Mouse (Mus musculus): ENCODE measurements around the gene Zfp526. TPM values are rescaled to one million over a fixed set of nuclear protein-coding genes. Genes with fewer than 3 reads are reported as not detected.

The Zfp526 gene
- total and polyA plus RNA-seq, 3 experiments: 2.2 to 7.0 (median 6.5) TPM

- no peaks in the 10 kb centered on the region for H3K9me3 ChIP-seq (replicated peaks; ENCODE audit: low read length)
- peaks cover 30 to 54% of the 10 kb centered on the region in 2 experiments for H3K36me3 ChIP-seq (replicated peaks in 1 of 2; ENCODE audit: control insufficient read depth in 1 of 2, insufficient read depth in 1 of 2, low read length in 1 of 2)
- no peak overlapping the region for H3K4me2 ChIP-seq (ENCODE audit: insufficient read depth, low read depth, poor library complexity, severe bottlenecking)
- dilution Hi-C loops (cut with MboI; ENCODE audit: extremely low pct_ligation_motif_present, extremely low pct_unique_long_range_greater_than_20kb, low sequenced_read_pairs): no loop called here
- no peaks in the 10 kb centered on the region for H3K27me3 ChIP-seq (replicated peaks)
- H3K79me2 ChIP-seq (replicated peaks; ENCODE audit: control insufficient read depth, extremely low read depth, insufficient read depth, poor library complexity, severe bottlenecking): 0 out of 2 replicates have a peak, but pooled peaks cover 2% of the 10 kb centered on the region
- H3K4me1 ChIP-seq (ENCODE audit: control insufficient read depth in 1 of 2, insufficient read depth in 2 of 2): peaks cover 42 to 63% of the 10 kb centered on the region in 2 experiments
- DNase-seq (ENCODE audit: extremely low read depth): no peak
- H3K27ac ChIP-seq (ENCODE audit: insufficient read depth, low read depth): 0 out of 2 replicates have a peak overlapping the region, but pooled peaks have one; percentile 81
- in situ Hi-C loops (cut with MboI; ENCODE audit: low pct_ligation_motif_present, low pct_unique_long_range_greater_than_20kb, low sequenced_read_pairs): loop anchor here (10.0 kb wide), 1 partner anchor 86 kb away; no protein-coding TSS in a partner anchor
- TF ChIP-seq ELF1 (IDR thresholded peaks at IDR 0.05; ENCODE audit: low read depth, low read length) (no peak), POLR2AphosphoS2 (IDR thresholded peaks at IDR 0.05; ENCODE audit: low read depth, low read length) (no peak), SMC3 (IDR thresholded peaks at IDR 0.05; ENCODE audit: low read depth, low read length) (no peak), RAD21 (IDR thresholded peaks at IDR 0.05; ENCODE audit: low read depth, low read length) (no peak), MEF2A (IDR thresholded peaks at IDR 0.05; ENCODE audit: borderline replicate concordance, low read depth, low read length) (no peak), TBP (conservative IDR thresholded peaks at IDR 0.05; ENCODE audit: low read depth, low read length) (no peak), USF1 (IDR thresholded peaks at IDR 0.05; ENCODE audit: low read depth, low read length) (no peak), BHLHE40 (IDR thresholded peaks at IDR 0.05; ENCODE audit: low read depth, low read length) (no peak), EP300 (IDR thresholded peaks at IDR 0.05; ENCODE audit: low read length) (no peak), NELFE (IDR thresholded peaks at IDR 0.05; ENCODE audit: low read depth, low read length) (no peak), CHD2 (IDR thresholded peaks at IDR 0.05; ENCODE audit: low read length) (no peak), HCFC1 (IDR thresholded peaks at IDR 0.05; ENCODE audit: low read depth, low read length) (no peak), NRF1 (IDR thresholded peaks at IDR 0.05; ENCODE audit: low read depth, low read length) (no peak), CHD1 (IDR thresholded peaks at IDR 0.05; ENCODE audit: low read depth, low read length) (no peak)
- no peak overlapping the region for H3K9ac ChIP-seq (ENCODE audit: insufficient read depth, low read depth)
- H3K4me3 ChIP-seq (replicated peaks in 1 of 3; ENCODE audit: low read depth in 2 of 3, low read length in 2 of 3, poor library complexity in 1 of 3): no peak overlapping the region
Observed at GRCm38 (mm10) chr7:25270652-25271633, 49.7 kb downstream of the Zfp526 start.

GRCm38 (mm10) chr7:25271651-25272444, 50.6 kb downstream of the Zfp526 start:
- no peaks in the 10 kb centered on the region for H3K27me3 ChIP-seq (replicated peaks)
- dilution Hi-C loops (cut with MboI; ENCODE audit: extremely low pct_ligation_motif_present, extremely low pct_unique_long_range_greater_than_20kb, low sequenced_read_pairs) (no loop called here), in situ Hi-C loops (cut with MboI; ENCODE audit: low pct_ligation_motif_present, low pct_unique_long_range_greater_than_20kb, low sequenced_read_pairs) (loop anchor here (10.0 kb wide), 1 partner anchor 87 kb away; no protein-coding TSS in a partner anchor)
- 0 out of 2 replicates have a peak, but pooled peaks cover 2% of the 10 kb centered on the region for H3K79me2 ChIP-seq (replicated peaks; ENCODE audit: control insufficient read depth, extremely low read depth, insufficient read depth, poor library complexity, severe bottlenecking)
- peaks cover 45 to 65% of the 10 kb centered on the region in 2 experiments for H3K4me1 ChIP-seq (ENCODE audit: control insufficient read depth in 1 of 2, insufficient read depth in 2 of 2)
- no peaks in the 10 kb centered on the region for H3K9me3 ChIP-seq (replicated peaks; ENCODE audit: low read length)
- no peak overlapping the region for H3K4me2 ChIP-seq (ENCODE audit: insufficient read depth, low read depth, poor library complexity, severe bottlenecking)
- no peak for TF ChIP-seq E2F4 (IDR thresholded peaks at IDR 0.05; ENCODE audit: insufficient replicate concordance, low read depth, low read length)
- no peak for TF ChIP-seq ZC3H11A (IDR thresholded peaks at IDR 0.05; ENCODE audit: low read depth, low read length)
- TF ChIP-seq POLR2AphosphoS2 (IDR thresholded peaks at IDR 0.05; ENCODE audit: low read depth, low read length): no peak
- no peak for TF ChIP-seq MXI1 (IDR thresholded peaks at IDR 0.05; ENCODE audit: low read depth, low read length)
- no peak overlapping the region for H3K27ac ChIP-seq (ENCODE audit: insufficient read depth, low read depth)
- no peak for DNase-seq (ENCODE audit: extremely low read depth)
- no peak overlapping the region for H3K9ac ChIP-seq (ENCODE audit: insufficient read depth, low read depth)
- no peak overlapping the region for H3K4me3 ChIP-seq (replicated peaks in 1 of 3; ENCODE audit: low read depth in 2 of 3, low read length in 2 of 3, poor library complexity in 1 of 3)
- peaks cover 30 to 59% of the 10 kb centered on the region in 2 experiments for H3K36me3 ChIP-seq (replicated peaks in 1 of 2; ENCODE audit: control insufficient read depth in 1 of 2, insufficient read depth in 1 of 2, low read length in 1 of 2)
